Mouse (Mus musculus): ENCODE measurements at regions not wholly inside any gene's neighbourhood (a gene's known extent, or its start where the extent isn't known, plus 50 kb on each side); places are given as distances from the start of the nearest gene placed in this dataset.

GRCm38 (mm10) chr7:68651418-68651817 lies 97.6 kb downstream of the Arrdc4 start:
- 55% methylated on average over 4 of the region's 4 CpGs for WGBS
- Histone ChIP-seq H3K9ac (ENCODE audit: low read length) (no peak overlapping the region), H3K27ac (ENCODE audit: low read length) (no peak overlapping the region), H3K4me1 (ENCODE audit: control insufficient read depth, insufficient read depth, low read length) (no peaks in the 10 kb centered on the region), H3K9me3 (replicated peaks; ENCODE audit: control insufficient read depth, low read length) (peaks cover 8% of the 10 kb centered on the region; the same call in 1 of the 2 replicates), H3K36me3 (ENCODE audit: control insufficient read depth, insufficient read depth) (no peaks in the 10 kb centered on the region), H3K4me2 (ENCODE audit: low read depth, low read length) (no peak overlapping the region), H3K4me3 (ENCODE audit: low read length) (no peak overlapping the region), H3K27me3 (ENCODE audit: control insufficient read depth, insufficient read depth, low read length) (no peaks in the 10 kb centered on the region)
- ATAC-seq (replicated peaks; ENCODE audit: extremely low read depth, insufficient read depth, low FRiP score), result no peak

- H3K27ac ChIP-seq (ENCODE audit: low read length), result no peak overlapping the region
- H3K9me3 ChIP-seq (replicated peaks; ENCODE audit: control insufficient read depth, low read length), result no peaks in the 10 kb centered on the region
- WGBS, result 88% methylated on average over 7 of the region's 7 CpGs
- H3K36me3 ChIP-seq (ENCODE audit: control insufficient read depth, insufficient read depth), result no peaks in the 10 kb centered on the region
- H3K9ac ChIP-seq (ENCODE audit: low read length), result no peak overlapping the region
- H3K4me2 ChIP-seq (ENCODE audit: low read depth, low read length), result no peak overlapping the region
- no peaks in the 10 kb centered on the region for H3K27me3 ChIP-seq (ENCODE audit: control insufficient read depth, insufficient read depth, low read length)
- H3K4me1 ChIP-seq (ENCODE audit: control insufficient read depth, insufficient read depth, low read length), result no peaks in the 10 kb centered on the region
- no peak for ATAC-seq (replicated peaks; ENCODE audit: extremely low read depth, insufficient read depth, low FRiP score)
- no peak overlapping the region for H3K4me3 ChIP-seq (ENCODE audit: low read length)
Measured at GRCm38 (mm10) chr7:68637556-68638215, 111.4 kb downstream of the Arrdc4 start.

GRCm38 (mm10) chr7:68621080-68621479 lies 128.0 kb downstream of the Arrdc4 start:
- H3K9ac ChIP-seq (ENCODE audit: low read length), result no peak overlapping the region
- H3K4me1 ChIP-seq (ENCODE audit: control insufficient read depth, insufficient read depth, low read length), result 0 out of 2 replicates have a peak, but pooled peaks cover 5% of the 10 kb centered on the region
- 34% methylated on average over 3 of the region's 3 CpGs for WGBS
- no peak overlapping the region for H3K4me3 ChIP-seq (ENCODE audit: low read length)
- H3K27me3 ChIP-seq (ENCODE audit: control insufficient read depth, insufficient read depth, low read length), result no peaks in the 10 kb centered on the region
- H3K9me3 ChIP-seq (replicated peaks; ENCODE audit: control insufficient read depth, low read length), result no peaks in the 10 kb centered on the region
- H3K4me2 ChIP-seq (ENCODE audit: low read depth, low read length), result no peak overlapping the region
- ATAC-seq (replicated peaks; ENCODE audit: extremely low read depth, insufficient read depth, low FRiP score), result no peak
- H3K27ac ChIP-seq (ENCODE audit: low read length), result no peak overlapping the region
- no peaks in the 10 kb centered on the region for H3K36me3 ChIP-seq (ENCODE audit: control insufficient read depth, insufficient read depth)

GRCm38 (mm10) chr7:68610499-68610898 lies 138.5 kb downstream of the Arrdc4 start:
- no peaks in the 10 kb centered on the region for H3K36me3 ChIP-seq (ENCODE audit: control insufficient read depth, insufficient read depth)
- ATAC-seq (replicated peaks; ENCODE audit: extremely low read depth, insufficient read depth, low FRiP score), result no peak
- no peaks in the 10 kb centered on the region for H3K27me3 ChIP-seq (ENCODE audit: control insufficient read depth, insufficient read depth, low read length)
- no peak overlapping the region for H3K4me3 ChIP-seq (ENCODE audit: low read length)
- H3K4me1 ChIP-seq (ENCODE audit: control insufficient read depth, insufficient read depth, low read length), result no peaks in the 10 kb centered on the region; the same call in 1 of the 2 replicates
- no peak overlapping the region for H3K9ac ChIP-seq (ENCODE audit: low read length)
- no peak overlapping the region for H3K4me2 ChIP-seq (ENCODE audit: low read depth, low read length)
- no peaks in the 10 kb centered on the region for H3K9me3 ChIP-seq (replicated peaks; ENCODE audit: control insufficient read depth, low read length)
- 87% methylated on average over 4 of the region's 4 CpGs for WGBS
- H3K27ac ChIP-seq (ENCODE audit: low read length), result no peak overlapping the region

- H3K27ac ChIP-seq (ENCODE audit: low read length), result no peak overlapping the region
- H3K27me3 ChIP-seq (ENCODE audit: control insufficient read depth, insufficient read depth, low read length), result no peaks in the 10 kb centered on the region
- H3K4me3 ChIP-seq (ENCODE audit: low read length), result no peak overlapping the region
- H3K9ac ChIP-seq (ENCODE audit: low read length), result no peak overlapping the region
- H3K4me2 ChIP-seq (ENCODE audit: low read depth, low read length), result no peak overlapping the region
- H3K4me1 ChIP-seq (ENCODE audit: control insufficient read depth, insufficient read depth, low read length), result no peaks in the 10 kb centered on the region; the same call in 1 of the 2 replicates
- no peaks in the 10 kb centered on the region for H3K9me3 ChIP-seq (replicated peaks; ENCODE audit: control insufficient read depth, low read length)
- 76% methylated on average over 4 of the region's 4 CpGs for WGBS
- H3K36me3 ChIP-seq (ENCODE audit: control insufficient read depth, insufficient read depth), result no peaks in the 10 kb centered on the region
- no peak for ATAC-seq (replicated peaks; ENCODE audit: extremely low read depth, insufficient read depth, low FRiP score)
Measured at GRCm38 (mm10) chr7:68607170-68607569, 141.9 kb downstream of the Arrdc4 start.

- Histone ChIP-seq H3K27ac (ENCODE audit: low read length) (no peak overlapping the region), H3K9ac (ENCODE audit: low read length) (no peak overlapping the region), H3K27me3 (ENCODE audit: control insufficient read depth, insufficient read depth, low read length) (no peaks in the 10 kb centered on the region), H3K4me1 (ENCODE audit: control insufficient read depth, insufficient read depth, low read length) (no peaks in the 10 kb centered on the region; the same call in 1 of the 2 replicates), H3K4me3 (ENCODE audit: low read length) (no peak overlapping the region), H3K36me3 (ENCODE audit: control insufficient read depth, insufficient read depth) (no peaks in the 10 kb centered on the region), H3K4me2 (ENCODE audit: low read depth, low read length) (no peak overlapping the region), H3K9me3 (replicated peaks; ENCODE audit: control insufficient read depth, low read length) (no peaks in the 10 kb centered on the region)
- ATAC-seq (replicated peaks; ENCODE audit: extremely low read depth, insufficient read depth, low FRiP score), result no peak
- 67% methylated on average over 3 of the region's 3 CpGs for WGBS
Measured at GRCm38 (mm10) chr7:68606278-68606677, 142.8 kb downstream of the Arrdc4 start.

GRCm38 (mm10) chr7:68603711-68604110 lies 145.3 kb downstream of the Arrdc4 start:
- no peaks in the 10 kb centered on the region for H3K36me3 ChIP-seq (ENCODE audit: control insufficient read depth, insufficient read depth)
- H3K9me3 ChIP-seq (replicated peaks; ENCODE audit: control insufficient read depth, low read length), result no peaks in the 10 kb centered on the region
- no peaks in the 10 kb centered on the region for H3K27me3 ChIP-seq (ENCODE audit: control insufficient read depth, insufficient read depth, low read length)
- no peak overlapping the region for H3K27ac ChIP-seq (ENCODE audit: low read length)
- H3K4me2 ChIP-seq (ENCODE audit: low read depth, low read length), result no peak overlapping the region
- H3K4me1 ChIP-seq (ENCODE audit: control insufficient read depth, insufficient read depth, low read length), result no peaks in the 10 kb centered on the region; the same call in 1 of the 2 replicates
- H3K4me3 ChIP-seq (ENCODE audit: low read length), result no peak overlapping the region
- 54% methylated on average over 2 of the region's 2 CpGs for WGBS
- ATAC-seq (replicated peaks; ENCODE audit: extremely low read depth, insufficient read depth, low FRiP score), result no peak
- H3K9ac ChIP-seq (ENCODE audit: low read length), result no peak overlapping the region

GRCm38 (mm10) chr7:68602003-68602402 lies 147.0 kb downstream of the Arrdc4 start:
- H3K36me3 ChIP-seq (ENCODE audit: control insufficient read depth, insufficient read depth), result no peaks in the 10 kb centered on the region
- no peaks in the 10 kb centered on the region for H3K27me3 ChIP-seq (ENCODE audit: control insufficient read depth, insufficient read depth, low read length)
- no peak overlapping the region for H3K9ac ChIP-seq (ENCODE audit: low read length)
- H3K4me3 ChIP-seq (ENCODE audit: low read length), result no peak overlapping the region
- no peak overlapping the region for H3K27ac ChIP-seq (ENCODE audit: low read length)
- 62% methylated on average over 6 of the region's 6 CpGs for WGBS
- H3K4me1 ChIP-seq (ENCODE audit: control insufficient read depth, insufficient read depth, low read length), result no peaks in the 10 kb centered on the region; the same call in 1 of the 2 replicates
- H3K9me3 ChIP-seq (replicated peaks; ENCODE audit: control insufficient read depth, low read length), result no peaks in the 10 kb centered on the region
- ATAC-seq (replicated peaks; ENCODE audit: extremely low read depth, insufficient read depth, low FRiP score), result no peak
- H3K4me2 ChIP-seq (ENCODE audit: low read depth, low read length), result no peak overlapping the region

GRCm38 (mm10) chr7:68594017-68594386 lies 155.0 kb downstream of the Arrdc4 start:
- Histone ChIP-seq H3K27me3 (ENCODE audit: control insufficient read depth, insufficient read depth, low read length) (no peaks in the 10 kb centered on the region), H3K4me1 (ENCODE audit: control insufficient read depth, insufficient read depth, low read length) (no peaks in the 10 kb centered on the region), H3K9ac (ENCODE audit: low read length) (no peak overlapping the region), H3K9me3 (replicated peaks; ENCODE audit: control insufficient read depth, low read length) (no peaks in the 10 kb centered on the region), H3K4me2 (ENCODE audit: low read depth, low read length) (no peak overlapping the region), H3K4me3 (ENCODE audit: low read length) (no peak overlapping the region), H3K27ac (ENCODE audit: low read length) (no peak overlapping the region), H3K36me3 (ENCODE audit: control insufficient read depth, insufficient read depth) (no peaks in the 10 kb centered on the region)
- WGBS, result 67% methylated on average over 4 of the region's 4 CpGs
- no peak for ATAC-seq (replicated peaks; ENCODE audit: extremely low read depth, insufficient read depth, low FRiP score)
